Mouse (Mus musculus) lung, postnatal 0 days (tissue): Measurements from ENCODE around the gene Gale. TPM values are rescaled to one million over a fixed set of nuclear protein-coding genes. Genes with fewer than 3 reads are reported as not detected.

Source experiments
- ATAC-seq: fragments of 200-750 bp; cut with Nextera tagmentation; 2 replicates; pipeline ENCODE4 v1.8.0; 2017; ENCODE audit warnings: moderate library complexity
- DNase-seq: peaks from one replicate; pipeline ENCODE4 v3.0.0-alpha.2; 2016; ENCODE audit warnings: low spot score
- H3K27ac ChIP-seq: fragments of 300-500 bp; sonication (generic); 2 replicates; pipeline ENCODE4 v1.5.1; 2014; ENCODE audit warnings: antibody characterized with exemption, mild to moderate bottlenecking, low read length, mixed read lengths
- H3K27me3 ChIP-seq: fragments of 300-500 bp; sonication (generic); replicated peaks from 2 replicates; pipeline ENCODE4 v1.6.1; 2014; ENCODE audit warnings: low read length, mixed read lengths; ENCODE audit not compliant: insufficient read depth
- H3K36me3 ChIP-seq: fragments of 300-500 bp; sonication (generic); 2 replicates; pipeline ENCODE4 v1.6.1; 2014; ENCODE audit warnings: low read length, mixed read lengths; ENCODE audit not compliant: insufficient read depth
- H3K4me1 ChIP-seq: fragments of 300-500 bp; sonication (generic); 2 replicates; pipeline ENCODE4 v1.6.1; 2014; ENCODE audit warnings: antibody characterized with exemption, low read depth, low read length, mixed read lengths; ENCODE audit not compliant: insufficient read depth
- H3K4me2 ChIP-seq: fragments of 300-500 bp; sonication (generic); replicated peaks from 2 replicates; pipeline ENCODE4 v1.6.1; 2014; ENCODE audit warnings: low read depth, mild to moderate bottlenecking, low read length, moderate library complexity, mixed read lengths
- H3K4me3 ChIP-seq: fragments of 300-500 bp; sonication (generic); 2 replicates; pipeline ENCODE4 v1.5.1; 2014; ENCODE audit warnings: low read depth, low read length
- H3K9ac ChIP-seq: fragments of 300-500 bp; sonication (generic); replicated peaks from 2 replicates; pipeline ENCODE4 v1.6.1; 2014; ENCODE audit warnings: low read depth, mild to moderate bottlenecking
- H3K9me3 ChIP-seq: fragments of 300-500 bp; sonication (generic); 2 replicates; pipeline ENCODE4 v1.6.1; 2016; ENCODE audit warnings: low read length, mixed read lengths
- CTCF ChIP-seq: IDR thresholded peaks from 2 replicates; pipeline ENCODE4 v1.5.1; 2016; ENCODE audit warnings: antibody characterized with exemption, mild to moderate bottlenecking
- EP300 ChIP-seq: IDR thresholded peaks from 2 replicates; pipeline ENCODE4 v1.6.1; 2016; ENCODE audit warnings: antibody characterized with exemption, mild to moderate bottlenecking, control low read depth
- WGBS: fragments of 180-500 bp; shearing (Covaris S2); extraction: QIAGEN DNeasy Blood & Tissue Kit; methylation state at CpG from one replicate; pipeline ENCODE4 v1.1.7; 2014; 5-methylcytosine and 5-hydroxymethylcytosine counted together
- polyA plus RNA-seq: library from polyadenylated mRNA; unstranded; fragments of >200 nt; fragmentation: Nextera tagmentation; extraction: Ambion mirVana; gene quantifications from 2 replicates; pipeline ENCODE4 v1.2.1, GENCODE M21; 2015

Gale gene
- polyA plus RNA-seq, 1 experiment from 2014 or later = 40.5 TPM

DNA sequence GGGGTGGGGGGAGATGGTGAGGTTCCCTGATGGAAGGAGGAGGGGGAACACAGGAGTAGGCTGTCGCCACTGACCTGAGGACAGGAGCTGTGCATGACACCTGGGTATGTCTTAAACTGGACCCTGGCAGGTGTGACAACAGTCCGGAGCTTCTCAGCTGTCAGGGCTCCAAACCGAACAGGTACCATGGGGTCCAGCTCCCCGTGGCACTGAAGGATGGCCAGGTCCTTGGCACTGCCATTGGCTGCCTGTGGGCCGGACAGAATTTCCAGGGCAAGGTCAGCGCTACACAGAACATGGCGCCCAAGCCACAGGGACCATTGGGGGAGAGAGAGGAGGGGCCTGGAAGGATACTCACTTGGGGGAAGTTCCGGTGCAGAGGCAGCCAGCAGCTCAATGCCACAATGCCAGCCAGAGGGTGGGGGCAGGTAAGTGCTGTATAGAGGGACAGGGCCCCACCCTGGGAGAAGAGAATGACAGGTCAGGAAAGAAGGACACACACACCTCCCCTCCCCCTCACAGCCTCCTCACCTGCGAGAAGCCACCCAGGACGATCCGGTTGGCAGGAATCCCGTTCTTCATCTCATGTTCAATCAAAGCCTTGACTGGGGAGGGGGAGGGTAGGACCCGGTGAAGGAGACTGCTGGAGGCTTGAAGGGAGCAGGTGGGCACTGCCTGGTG is 5.7 kb downstream of the Gale start:
- Histone ChIP-seq H3K27ac (no peak overlapping the region), H3K9me3 (no peaks in the 10 kb centered on the region), H3K9ac (no peak overlapping the region), H3K36me3 (peaks cover 16% of the 10 kb centered on the region; the same call in 1 of the 2 replicates), H3K4me3 (no peak overlapping the region), H3K27me3 (no peaks in the 10 kb centered on the region), H3K4me2 (no peak overlapping the region), H3K4me1 (peaks cover 4% of the 10 kb centered on the region; the same call in 1 of the 2 replicates)
- ATAC-seq (no peak), DNase-seq (no peak)
- 84% methylated on average over 13 of the region's 13 CpGs for WGBS
- no peak for TF ChIP-seq CTCF

DNA sequence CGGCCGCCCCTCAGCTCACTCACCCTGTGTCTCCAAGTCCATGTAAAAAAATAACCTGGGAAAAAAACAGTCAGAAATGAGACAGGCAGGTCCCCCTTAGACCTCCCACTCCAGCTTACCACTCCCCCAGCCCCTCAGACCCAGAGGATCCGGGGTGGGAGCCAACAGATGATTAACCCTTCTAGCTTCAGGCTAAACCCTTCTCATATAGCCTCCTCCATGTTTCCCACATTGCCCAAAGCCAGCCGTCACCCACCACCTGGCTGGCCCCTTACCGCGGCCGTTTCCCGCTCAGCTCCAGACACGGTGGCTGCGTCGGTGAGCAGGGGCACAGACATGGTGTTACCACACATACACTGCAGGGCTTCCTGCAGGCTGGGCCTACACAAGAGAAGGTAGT is 7.1 kb downstream of the Gale start:
- H3K4me1 ChIP-seq = peaks cover 4% of the 10 kb centered on the region; the same call in 1 of the 2 replicates
- 82% methylated on average over 11 of the region's 11 CpGs for WGBS
- DNase-seq (no peak), ATAC-seq (no peak)
- H3K27ac ChIP-seq = no peak overlapping the region
- H3K27me3 ChIP-seq = no peaks in the 10 kb centered on the region
- no peaks in the 10 kb centered on the region for H3K9me3 ChIP-seq
- H3K36me3 ChIP-seq = peaks cover 16% of the 10 kb centered on the region; the same call in 1 of the 2 replicates
- H3K4me2 ChIP-seq = no peak overlapping the region
- no peak for TF ChIP-seq EP300
- no peak for TF ChIP-seq CTCF
- no peak overlapping the region for H3K9ac ChIP-seq
- H3K4me3 ChIP-seq = no peak overlapping the region

DNA sequence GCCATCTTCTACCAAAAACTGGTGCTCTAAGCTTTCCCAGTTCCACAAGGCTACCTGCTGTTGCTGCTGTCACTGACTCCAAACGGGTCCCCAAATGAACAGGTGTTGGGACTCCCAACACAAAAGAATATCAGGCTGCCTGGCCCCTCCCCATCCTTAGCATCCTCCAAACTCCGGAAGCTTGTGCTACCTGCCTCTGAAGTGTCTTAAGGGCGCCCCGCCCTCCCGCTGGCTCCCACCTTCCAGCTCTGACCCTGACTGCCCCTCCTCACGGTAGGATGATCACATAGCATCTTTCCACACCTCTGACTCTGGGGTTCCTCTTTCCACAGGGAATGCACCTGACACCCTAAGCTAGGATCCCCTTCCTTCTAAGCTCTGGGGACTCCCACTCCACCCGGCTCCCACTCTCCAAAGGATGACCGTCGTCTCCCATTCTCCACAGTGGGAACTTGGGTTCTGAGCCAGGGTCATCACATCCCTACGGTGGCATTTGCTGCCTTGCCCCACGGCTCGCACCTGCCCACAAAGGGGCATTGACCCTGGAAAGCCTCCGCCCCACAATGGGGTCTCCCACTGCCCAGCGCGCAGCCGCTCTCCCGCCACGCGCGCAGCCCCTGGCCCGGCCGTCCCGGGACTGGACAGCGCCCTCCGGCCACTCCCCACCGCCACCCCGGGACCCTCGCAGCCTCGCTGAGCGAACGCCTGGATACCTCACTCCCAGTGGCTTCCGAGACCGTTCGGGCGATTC is 8.5 kb downstream of the Gale start:
- ATAC-seq = peak; percentile 24
- H3K36me3 ChIP-seq = peaks cover 16% of the 10 kb centered on the region; the same call in 1 of the 2 replicates
- H3K9ac ChIP-seq = peak overlapping the region; percentile 69
- H3K9me3 ChIP-seq = no peaks in the 10 kb centered on the region
- peak overlapping the region; percentile 95 for H3K4me2 ChIP-seq
- peak; percentile 25 for DNase-seq
- peak overlapping the region; percentile 92 for H3K4me3 ChIP-seq
- H3K27me3 ChIP-seq = no peaks in the 10 kb centered on the region
- WGBS = under 1% methylated on average over 23 of the region's 35 CpGs
- peak overlapping the region; percentile 54 for H3K27ac ChIP-seq
- peaks cover 4% of the 10 kb centered on the region; the same call in 1 of the 2 replicates for H3K4me1 ChIP-seq
- TF ChIP-seq EP300 (no peak), CTCF (no peak; the same call in 1 of the 2 replicates)

DNA sequence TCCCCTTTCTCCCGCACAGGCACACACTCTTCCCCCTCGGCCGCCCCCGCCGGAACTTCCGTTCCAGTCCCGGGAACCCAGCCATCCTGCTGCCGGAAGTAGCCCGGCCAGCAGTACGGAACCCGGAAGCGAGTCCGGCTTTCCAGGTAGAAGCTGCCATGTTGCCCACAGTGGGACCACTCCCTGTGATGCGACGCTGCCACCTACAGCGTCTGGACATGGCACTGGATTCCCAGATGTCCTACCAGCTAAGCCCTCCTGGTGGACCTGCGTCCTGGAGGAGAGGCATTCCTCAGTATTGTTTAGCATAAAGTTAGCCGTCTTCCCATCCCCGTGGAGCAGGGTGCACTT is 9.0 kb downstream of the Gale start, which contains the start of gene Lypla2:
Gene Lypla2, minus strand, starts transcription at position 71 of the 351 bp plus-strand sequence.
- peaks cover 14% of the 10 kb centered on the region; the same call in 1 of the 2 replicates for H3K36me3 ChIP-seq
- H3K9me3 ChIP-seq = no peaks in the 10 kb centered on the region
- DNase-seq (peak; percentile 93), ATAC-seq (peak; percentile 90)
- H3K4me2 ChIP-seq = peak within 1 kb of the TSS; percentile 95
- peak within 1 kb of the TSS; percentile 54 for H3K27ac ChIP-seq
- peak within 1 kb of the TSS; percentile 92 for H3K4me3 ChIP-seq
- H3K9ac ChIP-seq = peak within 1 kb of the TSS; percentile 69
- no peaks in the 10 kb centered on the region for H3K27me3 ChIP-seq
- TF ChIP-seq EP300 (no peak), CTCF (0 out of 2 replicates have a peak, but pooled peaks have one; percentile 15)
- WGBS = under 1% methylated on average over 19 of the region's 19 CpGs
- H3K4me1 ChIP-seq = peaks cover 4% of the 10 kb centered on the region; the same call in 1 of the 2 replicates

DNA sequence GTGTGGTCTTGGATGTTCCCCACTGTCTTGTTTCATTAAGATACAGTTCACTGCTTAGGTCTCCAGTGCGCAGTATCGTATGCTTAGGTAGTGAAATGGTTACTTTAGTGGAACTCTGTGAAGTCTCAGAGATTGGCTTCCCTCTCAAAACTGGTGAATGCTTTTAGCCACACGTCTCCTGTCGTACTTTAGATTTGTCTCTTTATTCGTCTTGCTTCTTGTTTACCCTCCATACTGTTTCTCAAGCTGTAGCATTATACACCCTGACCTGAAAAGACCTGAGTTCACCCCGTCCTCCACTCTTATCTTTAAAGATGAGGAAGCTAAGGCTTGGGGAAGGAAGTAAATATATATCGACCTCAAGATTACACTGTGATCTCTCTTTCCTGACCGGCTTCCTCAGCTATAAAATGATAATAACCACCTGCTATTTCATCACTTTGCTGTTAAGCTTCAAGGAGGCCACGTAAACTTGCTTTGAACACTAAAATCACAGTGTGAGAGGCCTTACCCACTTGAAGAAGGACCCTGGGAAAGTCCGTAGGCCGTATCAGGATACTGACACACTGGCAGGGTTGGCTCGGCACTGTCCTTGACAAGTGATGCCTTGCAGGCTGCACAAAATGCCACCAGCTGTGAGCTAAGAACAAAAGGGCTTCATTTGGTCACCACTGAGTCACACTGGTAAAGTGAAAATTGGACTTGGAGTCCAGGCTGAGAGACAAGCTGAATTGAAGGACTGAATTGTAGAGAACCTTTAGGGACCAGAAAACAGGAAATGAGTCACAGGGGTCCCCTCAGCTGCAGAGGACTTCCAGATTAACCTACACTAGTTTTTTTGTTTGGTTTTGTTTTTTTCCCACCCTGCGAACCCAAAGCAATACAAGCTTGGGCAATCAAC is 9.6 kb downstream of the Gale start:
- no peak for ATAC-seq
- H3K36me3 ChIP-seq = peaks cover 9% of the 10 kb centered on the region; the same call in 1 of the 2 replicates
- WGBS = 50% methylated on average over 13 of the region's 13 CpGs
- 0 out of 2 replicates have a peak overlapping the region, but pooled peaks have one; percentile 3 for H3K27ac ChIP-seq
- no peak for DNase-seq
- H3K4me3 ChIP-seq = peak overlapping the region; percentile 92
- peaks cover 4% of the 10 kb centered on the region; the same call in 1 of the 2 replicates for H3K4me1 ChIP-seq
- H3K9me3 ChIP-seq = no peaks in the 10 kb centered on the region
- no peaks in the 10 kb centered on the region for H3K27me3 ChIP-seq
- H3K4me2 ChIP-seq = peak overlapping the region; percentile 95
- no peak for TF ChIP-seq CTCF
- peak overlapping the region; percentile 69; the same call in 1 of the 2 replicates for H3K9ac ChIP-seq
